Mouse (Mus musculus) neural tube, embryonic 14.5 days (tissue): ENCODE data around the gene Ttc9b. TPM values are rescaled to one million over a fixed set of nuclear protein-coding genes. Genes with fewer than 3 reads are reported as not detected.

Experiments
- ATAC-seq: fragments of 200-750 bp; cut with Nextera tagmentation; 2 replicates; pipeline ENCODE4 v1.8.0; 2017; ENCODE audit warnings: low read depth, mild to moderate bottlenecking, moderate TSS enrichment, moderate library complexity
- H3K27ac ChIP-seq: fragments of 300-500 bp; sonication (generic); 2 replicates; pipeline ENCODE4 v1.5.1; 2014; ENCODE audit warnings: low read depth, mild to moderate bottlenecking, control low read depth, low read length, moderate library complexity, mixed read lengths
- H3K27me3 ChIP-seq: fragments of 300-500 bp; sonication (generic); 2 replicates; pipeline ENCODE4 v1.6.1; 2014; ENCODE audit warnings: low read length; ENCODE audit not compliant: control insufficient read depth, insufficient read depth
- H3K36me3 ChIP-seq: fragments of 300-500 bp; sonication (generic); 2 replicates; pipeline ENCODE4 v1.6.1; 2014; ENCODE audit warnings: low read length, mixed read lengths; ENCODE audit not compliant: control insufficient read depth, insufficient read depth
- H3K4me1 ChIP-seq: fragments of 300-500 bp; sonication (generic); 2 replicates; pipeline ENCODE4 v1.6.1; 2014; ENCODE audit warnings: low read length; ENCODE audit not compliant: control insufficient read depth, insufficient read depth
- H3K4me2 ChIP-seq: fragments of 300-500 bp; sonication (generic); 2 replicates; pipeline ENCODE4 v1.6.1; 2014; ENCODE audit warnings: mild to moderate bottlenecking, low read depth, low read length, control low read depth
- H3K4me3 ChIP-seq: fragments of 300-500 bp; sonication (generic); 2 replicates; pipeline ENCODE4 v1.5.1; 2014; ENCODE audit warnings: low read depth, low read length, control low read depth, mixed read lengths
- H3K9ac ChIP-seq: fragments of 300-500 bp; sonication (generic); replicated peaks from 2 replicates; pipeline ENCODE4 v1.6.1; 2014; ENCODE audit warnings: low read depth, mild to moderate bottlenecking, control low read depth, low read length, mixed read lengths
- H3K9me3 ChIP-seq: fragments of 300-500 bp; sonication (generic); 2 replicates; pipeline ENCODE4 v1.6.1; 2016; ENCODE audit warnings: low read length; ENCODE audit not compliant: control insufficient read depth
- WGBS: fragments of 180-500 bp; shearing (Covaris S2); extraction: QIAGEN DNeasy Blood & Tissue Kit; methylation state at CpG from one replicate; pipeline ENCODE4 v1.1.7; 2014; 5-methylcytosine and 5-hydroxymethylcytosine counted together
- polyA plus RNA-seq: library from polyadenylated mRNA; unstranded; fragments of >200 nt; fragmentation: Nextera tagmentation; extraction: Ambion mirVana; gene quantifications from 2 replicates; pipeline ENCODE4 v1.2.1, GENCODE M21; 2014

Ttc9b gene
- polyA plus RNA-seq, 1 experiment from 2014 or later, result 111 TPM

DNA sequence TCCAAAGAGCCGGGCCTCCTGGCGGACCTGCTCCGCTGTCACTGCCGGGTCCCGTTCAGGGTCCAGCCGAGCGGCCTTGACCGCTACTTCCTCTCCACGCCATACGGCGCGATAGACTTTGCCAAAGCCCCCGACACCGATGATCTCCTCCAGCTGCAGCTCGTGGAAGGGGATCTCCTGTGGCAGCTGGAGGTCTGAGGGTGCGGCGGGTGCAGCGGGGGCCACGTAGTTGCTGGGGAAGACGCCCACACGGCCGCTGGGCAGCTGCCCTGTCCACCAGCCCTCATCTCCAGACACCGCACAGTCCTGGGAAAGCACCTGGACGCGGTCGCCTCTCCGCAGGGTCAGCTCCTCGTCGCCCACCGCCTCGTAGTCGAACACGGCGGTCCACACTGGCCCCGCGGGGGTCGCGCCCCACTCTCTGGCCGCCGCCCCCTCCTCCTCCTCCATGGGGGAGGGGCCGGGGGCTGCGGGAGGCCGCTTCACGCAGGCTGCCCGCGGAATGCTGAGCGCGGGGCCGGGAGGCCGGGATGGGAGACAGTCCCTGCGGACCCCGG lies 19.9 kb downstream of the Ttc9b start:
- Histone ChIP-seq H3K9me3 (no peaks in the 10 kb centered on the region), H3K4me1 (peaks cover 23% of the 10 kb centered on the region), H3K27me3 (no peaks in the 10 kb centered on the region), H3K4me3 (peak overlapping the region; percentile 89), H3K27ac (no peak overlapping the region), H3K4me2 (peak overlapping the region; percentile 96), H3K36me3 (no peaks in the 10 kb centered on the region), H3K9ac (peak overlapping the region; percentile 94)
- WGBS, result under 1% methylated on average over 51 of the region's 52 CpGs
- ATAC-seq, result peak; percentile 29

DNA sequence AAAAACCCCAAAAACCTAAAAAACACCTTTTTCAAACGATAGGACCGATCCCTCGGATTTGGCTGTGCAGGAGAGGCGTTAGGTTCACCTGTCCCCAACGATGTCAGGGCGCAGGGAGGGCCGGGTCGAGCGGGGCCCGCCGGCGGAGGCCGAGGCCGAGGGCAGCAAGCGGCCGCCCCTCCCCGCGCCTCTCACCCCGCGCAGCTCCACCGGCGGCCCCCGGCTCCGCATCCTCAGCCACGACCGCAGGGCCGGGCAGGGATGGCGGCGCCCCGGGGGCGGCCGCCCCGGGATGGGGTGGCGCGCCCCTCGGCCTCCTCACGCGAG lies 20.4 kb downstream of the Ttc9b start:
- Histone ChIP-seq H3K4me1 (peaks cover 23% of the 10 kb centered on the region), H3K4me3 (peak overlapping the region; percentile 89), H3K27me3 (no peaks in the 10 kb centered on the region), H3K9me3 (no peaks in the 10 kb centered on the region), H3K9ac (peak overlapping the region; percentile 94), H3K36me3 (no peaks in the 10 kb centered on the region), H3K4me2 (peak overlapping the region; percentile 96), H3K27ac (peak overlapping the region; percentile 87)
- ATAC-seq, result peak; percentile 79
- under 1% methylated on average over 29 of the region's 38 CpGs for WGBS

DNA sequence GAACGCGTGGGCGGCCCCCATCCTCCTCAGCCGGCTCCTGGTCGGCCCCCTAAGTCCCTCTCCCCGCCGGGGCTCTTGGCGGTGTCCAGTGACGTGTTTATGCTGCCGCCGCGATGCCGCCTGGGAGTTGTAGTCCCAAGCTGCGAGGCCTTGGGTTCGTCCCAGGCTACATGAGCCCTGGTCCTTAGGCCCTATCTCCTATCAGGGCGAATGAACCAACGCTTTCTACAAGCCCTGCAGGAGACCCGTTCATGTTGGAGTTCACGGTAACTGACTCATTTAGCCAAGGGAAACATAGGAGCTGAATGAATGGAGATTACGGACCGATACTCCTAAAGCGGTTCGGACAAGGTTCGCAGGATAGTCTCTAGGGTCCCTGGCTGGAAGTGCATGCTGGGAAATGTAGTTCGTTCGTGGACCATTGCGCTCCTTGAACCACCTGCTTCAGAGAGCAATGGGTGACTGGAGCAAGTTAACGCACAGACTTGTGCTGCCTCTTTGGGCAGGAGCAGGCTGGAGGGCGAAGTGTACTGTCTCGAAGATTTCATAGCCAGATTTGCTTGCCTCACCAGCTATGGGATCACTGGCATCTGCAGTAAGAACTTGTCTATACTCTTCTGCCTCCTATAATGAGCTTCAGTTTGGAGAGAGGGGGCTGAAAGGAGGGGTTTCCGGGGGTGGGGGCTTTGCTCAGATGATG lies 21.0 kb downstream of the Ttc9b start, which contains the start of gene Map3k10:
TSS of gene Map3k10 (minus strand) at position 77 of the 700 bp plus-strand sequence.
- under 1% methylated on average over 30 of the region's 31 CpGs for WGBS
- Histone ChIP-seq H3K4me1 (peaks cover 23% of the 10 kb centered on the region), H3K27ac (peak within 1 kb of the TSS; percentile 87), H3K27me3 (no peaks in the 10 kb centered on the region), H3K9me3 (no peaks in the 10 kb centered on the region), H3K4me2 (peak within 1 kb of the TSS; percentile 96), H3K9ac (peak within 1 kb of the TSS; percentile 94), H3K4me3 (peak within 1 kb of the TSS; percentile 89), H3K36me3 (no peaks in the 10 kb centered on the region)
- peak; percentile 97 for ATAC-seq

DNA sequence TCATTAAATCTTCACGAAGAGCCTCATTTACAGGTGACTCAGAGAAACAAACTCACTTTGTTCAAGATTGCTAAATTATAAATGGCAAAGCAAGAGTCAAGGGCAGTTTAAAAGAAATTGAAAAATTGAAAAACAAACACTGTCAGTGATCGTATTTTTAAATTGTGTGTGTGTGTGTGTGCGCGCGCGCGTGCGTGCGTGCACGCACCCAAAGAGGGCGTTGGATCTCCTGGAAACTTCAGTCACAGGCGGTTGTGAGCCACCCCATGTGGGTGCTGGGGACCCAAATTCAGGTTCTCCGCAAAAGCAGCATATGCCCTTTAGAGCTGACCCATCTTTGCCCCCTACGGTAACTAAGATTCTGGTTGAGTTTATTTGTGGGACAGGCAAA lies 21.5 kb downstream of the Ttc9b start:
- Histone ChIP-seq H3K4me2 (peak overlapping the region; percentile 96), H3K4me1 (peaks cover 20% of the 10 kb centered on the region), H3K9ac (peak overlapping the region; percentile 94; the same call in 1 of the 2 replicates), H3K36me3 (no peaks in the 10 kb centered on the region), H3K4me3 (peak overlapping the region; percentile 89), H3K27me3 (no peaks in the 10 kb centered on the region), H3K27ac (peak overlapping the region; percentile 87; the same call in 1 of the 2 replicates), H3K9me3 (no peaks in the 10 kb centered on the region)
- ATAC-seq, result no peak
- WGBS, result 40% methylated on average over 14 of the region's 14 CpGs

DNA sequence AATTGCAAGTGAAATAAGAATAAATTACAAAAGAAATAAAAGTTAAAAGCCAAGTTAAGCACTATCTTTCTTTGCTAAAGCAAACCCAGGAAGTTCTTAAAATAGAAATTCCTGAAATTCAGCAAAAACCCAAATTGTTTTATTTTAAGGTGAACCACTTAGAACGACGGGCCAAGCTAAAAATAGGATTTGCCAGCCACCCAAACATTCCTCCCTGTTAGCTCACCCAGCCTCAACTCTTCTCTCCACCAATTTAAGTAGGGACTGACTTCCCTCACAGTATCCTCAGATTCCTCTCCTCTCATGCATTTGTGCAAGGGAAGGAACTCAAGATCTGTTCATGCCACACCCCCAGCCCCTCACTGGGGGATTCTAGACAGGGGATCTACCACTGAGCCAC lies 29.5 kb downstream of the Ttc9b start:
- 73% methylated on average over 2 of the region's 2 CpGs for WGBS
- H3K4me1 ChIP-seq, result 0 out of 2 replicates have a peak, but pooled peaks cover 4% of the 10 kb centered on the region
- no peaks in the 10 kb centered on the region for H3K36me3 ChIP-seq
- H3K4me3 ChIP-seq, result no peak overlapping the region
- H3K9ac ChIP-seq, result no peak overlapping the region
- H3K27ac ChIP-seq, result no peak overlapping the region
- no peaks in the 10 kb centered on the region for H3K27me3 ChIP-seq
- H3K9me3 ChIP-seq, result no peaks in the 10 kb centered on the region
- H3K4me2 ChIP-seq, result no peak overlapping the region
- no peak for ATAC-seq

DNA sequence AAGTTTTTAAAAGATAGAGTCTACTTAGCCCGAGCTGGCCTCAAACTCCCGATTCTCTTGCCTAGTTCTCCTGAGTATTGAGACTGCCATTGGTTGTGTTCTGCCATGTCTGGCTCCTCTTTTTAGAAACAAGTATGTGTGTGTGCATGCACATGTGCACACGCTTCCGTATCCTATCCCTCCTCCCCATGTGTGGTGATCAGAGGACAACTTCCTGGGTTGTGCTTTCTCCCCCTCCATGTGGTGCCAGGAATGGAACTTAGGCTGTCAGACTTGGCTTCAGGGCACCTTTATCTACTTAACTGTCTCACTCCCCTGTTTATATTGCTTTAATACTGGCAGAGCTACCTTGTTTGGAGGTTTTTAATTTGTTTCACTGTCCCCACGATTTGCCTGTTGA lies 31.5 kb downstream of the Ttc9b start:
- Histone ChIP-seq H3K27me3 (no peaks in the 10 kb centered on the region), H3K9ac (no peak overlapping the region), H3K4me2 (peak overlapping the region; percentile 34; the same call in 1 of the 2 replicates), H3K9me3 (no peaks in the 10 kb centered on the region), H3K4me3 (no peak overlapping the region; the same call in 1 of the 2 replicates), H3K4me1 (peaks cover 12% of the 10 kb centered on the region; the same call in 1 of the 2 replicates), H3K27ac (no peak overlapping the region), H3K36me3 (no peaks in the 10 kb centered on the region)
- ATAC-seq, result no peak
- 42% methylated on average over 5 of the region's 5 CpGs for WGBS

DNA sequence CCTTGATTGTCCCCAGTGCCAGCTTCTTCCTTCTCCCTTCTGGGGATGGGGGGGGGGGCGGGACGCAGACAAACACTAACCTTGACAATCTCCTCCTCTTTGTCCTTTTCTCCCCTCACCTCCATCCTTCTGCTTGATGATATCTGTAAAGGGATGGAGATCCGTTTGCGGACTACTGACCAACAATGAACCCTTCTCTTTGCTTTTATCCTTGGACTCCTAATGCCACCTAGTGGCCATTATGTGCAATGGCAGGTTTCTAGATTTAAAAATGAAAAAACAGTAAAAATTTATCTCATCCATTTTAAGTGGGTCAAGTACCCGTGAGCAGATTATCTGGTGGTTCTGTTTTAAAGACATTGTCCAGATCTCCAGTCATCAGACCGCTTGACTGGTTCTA lies 32.0 kb downstream of the Ttc9b start:
- Histone ChIP-seq H3K27me3 (no peaks in the 10 kb centered on the region), H3K4me3 (no peak overlapping the region; the same call in 1 of the 2 replicates), H3K4me1 (peaks cover 12% of the 10 kb centered on the region; the same call in 1 of the 2 replicates), H3K9me3 (no peaks in the 10 kb centered on the region), H3K27ac (no peak overlapping the region), H3K36me3 (no peaks in the 10 kb centered on the region), H3K4me2 (peak overlapping the region; percentile 34; the same call in 1 of the 2 replicates), H3K9ac (no peak overlapping the region)
- no peak for ATAC-seq
- 3% methylated on average over 6 of the region's 6 CpGs for WGBS

DNA sequence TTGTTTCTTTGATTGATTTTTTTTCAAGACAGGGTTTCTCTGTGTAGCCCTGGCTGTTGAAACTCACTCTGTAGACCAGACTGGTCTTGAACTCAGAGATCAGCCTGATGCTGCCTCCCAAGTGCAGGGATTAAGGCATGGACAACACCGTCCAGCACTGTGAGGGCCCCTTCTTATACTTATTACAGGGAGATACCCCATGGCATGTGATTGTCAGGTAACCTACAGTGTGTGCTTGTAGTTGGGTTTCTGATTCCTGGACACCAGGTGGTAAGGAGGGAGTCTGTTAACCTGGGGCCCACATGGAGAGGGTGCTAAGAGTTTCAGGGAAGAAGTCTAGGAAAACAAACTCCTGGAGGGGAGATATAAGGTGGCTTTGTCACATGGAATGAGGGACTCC lies 33.3 kb downstream of the Ttc9b start:
- Histone ChIP-seq H3K4me2 (no peak overlapping the region), H3K4me3 (no peak overlapping the region), H3K27ac (no peak overlapping the region), H3K36me3 (no peaks in the 10 kb centered on the region), H3K9me3 (no peaks in the 10 kb centered on the region), H3K4me1 (peaks cover 12% of the 10 kb centered on the region; the same call in 1 of the 2 replicates), H3K9ac (no peak overlapping the region), H3K27me3 (no peaks in the 10 kb centered on the region)
- WGBS, result 77% methylated on average over 1 of the region's 1 CpGs
- no peak for ATAC-seq

DNA sequence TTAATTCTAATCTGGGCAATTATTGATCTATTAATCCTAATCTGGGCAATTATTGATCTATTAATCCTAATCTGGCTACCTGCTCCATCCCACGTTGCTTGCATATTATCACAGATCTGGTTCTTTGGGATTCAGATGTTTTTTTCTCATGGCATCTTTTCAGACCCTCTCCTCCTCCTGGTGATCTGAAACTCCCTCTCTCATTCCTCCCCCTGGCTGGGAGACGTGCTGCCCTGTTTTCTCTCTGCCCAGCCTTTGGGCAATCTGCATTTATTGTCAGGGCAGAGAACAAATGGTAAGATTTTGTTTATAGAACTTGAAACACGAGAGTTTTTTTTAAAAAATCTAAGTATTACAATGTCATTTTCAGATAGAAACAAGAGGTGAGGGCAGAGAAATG lies 34.1 kb downstream of the Ttc9b start:
- WGBS, result 72% methylated on average over 3 of the region's 3 CpGs
- Histone ChIP-seq H3K9me3 (no peaks in the 10 kb centered on the region), H3K9ac (no peak overlapping the region), H3K36me3 (no peaks in the 10 kb centered on the region), H3K4me2 (peak overlapping the region; percentile 60), H3K4me3 (no peak overlapping the region), H3K4me1 (peaks cover 12% of the 10 kb centered on the region; the same call in 1 of the 2 replicates), H3K27ac (no peak overlapping the region), H3K27me3 (no peaks in the 10 kb centered on the region)
- ATAC-seq, result no peak
